8 mouse cellular contexts compared by ENCODE assay signal in genomic region chrX:7673578-7674281, GRCm38 (mm10). TPM values are rescaled to one million over a fixed set of nuclear protein-coding genes. Genes with fewer than 3 reads are reported as not detected.
DNase-seq lines count a peak whose midpoint lies in the region; ATAC-seq lines count a peak whose summit lies in the region.
"Had no signal": no experiment of that assay in that cellular context is flagged by ENCODE, and none has a peak within 500 bp of the region (broad histone marks: within the 10 kb centered on the region; RNA-seq: fewer than 3 reads in every experiment).

No protein-coding gene starts in this region.

- H3K9ac ChIP-seq in midbrain, embryonic 16.5 days (ENCODE audit: low read depth, low read length), result no peak overlapping the region
- no peak overlapping the region for H3K9ac ChIP-seq in intestine, embryonic 14.5 days (ENCODE audit: low read length)

- no peak overlapping the region; the same call in 1 of the 2 replicates for H3K4me2 ChIP-seq in midbrain, embryonic 16.5 days (ENCODE audit: low read length)
- H3K4me2 ChIP-seq in intestine, embryonic 14.5 days (ENCODE audit: low read length), result peak overlapping the region; percentile 45

- H3K27ac ChIP-seq in midbrain, embryonic 10.5 days (replicated peaks), result no peak overlapping the region
- H3K27ac ChIP-seq in midbrain, embryonic 16.5 days (ENCODE audit: low read length), result no peak overlapping the region
- H3K27ac ChIP-seq in intestine, embryonic 14.5 days (ENCODE audit: low read depth), result peak overlapping the region; percentile 67

- WGBS in midbrain, embryonic 10.5 days, result 27% methylated on average over 12 of the region's 12 CpGs
- WGBS in midbrain, embryonic 16.5 days, result 47% methylated on average over 12 of the region's 12 CpGs
- WGBS in intestine, embryonic 14.5 days, result 31% methylated on average over 12 of the region's 12 CpGs

- ATAC-seq in midbrain, embryonic 16.5 days, result no peak
- ATAC-seq in intestine, embryonic 14.5 days (replicated peaks; ENCODE audit: low FRiP score, low TSS enrichment, low read depth), result peak; percentile 29; the same call in 1 of the 2 replicates

- peaks cover 13% of the 10 kb centered on the region; the same call in 1 of the 2 replicates for H3K4me1 ChIP-seq in midbrain, embryonic 10.5 days
- H3K4me1 ChIP-seq in midbrain, embryonic 16.5 days (ENCODE audit: control insufficient read depth, insufficient read depth, low read length), result no peaks in the 10 kb centered on the region
- H3K4me1 ChIP-seq in intestine, embryonic 14.5 days (replicated peaks; ENCODE audit: control insufficient read depth, insufficient read depth, low read length), result no peaks in the 10 kb centered on the region

- peaks cover 28% of the 10 kb centered on the region for H3K27me3 ChIP-seq in midbrain, embryonic 10.5 days (ENCODE audit: low read depth, poor library complexity, severe bottlenecking)
- no peaks in the 10 kb centered on the region for H3K27me3 ChIP-seq in midbrain, embryonic 16.5 days (ENCODE audit: control insufficient read depth, insufficient read depth, low read depth, low read length)
- no peaks in the 10 kb centered on the region for H3K27me3 ChIP-seq in intestine, embryonic 14.5 days (replicated peaks; ENCODE audit: control insufficient read depth, insufficient read depth, low read length)

- H3K36me3 ChIP-seq in midbrain, embryonic 10.5 days, result peaks cover 5% of the 10 kb centered on the region; the same call in 1 of the 2 replicates
- H3K36me3 ChIP-seq in midbrain, embryonic 16.5 days (ENCODE audit: control insufficient read depth, insufficient read depth, low read length), result no peaks in the 10 kb centered on the region
- peaks cover 4% of the 10 kb centered on the region; the same call in 1 of the 2 replicates for H3K36me3 ChIP-seq in intestine, embryonic 14.5 days (ENCODE audit: control insufficient read depth, insufficient read depth, low read length)

- DNase-seq in midbrain, embryonic 10.5 days (ENCODE audit: low spot score), result no peak
- peak; percentile 45 to 49 for DNase-seq in adrenal gland, postnatal 36 days
- DNase-seq in intestine, embryonic 14.5 days (ENCODE audit: low spot score), result no peak
- DNase-seq in mesoderm, embryonic 11.5 days (ENCODE audit: low read depth, low spot score), result peak; percentile 6
- no peak for DNase-seq in ovary, postnatal 36 days (ENCODE audit: low spot score)
- no peak for DNase-seq in gastrocnemius, adult 18-20 months (ENCODE audit: low spot score)

- 0 out of 2 replicates have a peak overlapping the region, but pooled peaks have one; percentile 34 for H3K4me3 ChIP-seq in midbrain, embryonic 10.5 days
- H3K4me3 ChIP-seq in midbrain, embryonic 16.5 days (ENCODE audit: low read depth, low read length), result no peak overlapping the region
- H3K4me3 ChIP-seq in intestine, embryonic 14.5 days (ENCODE audit: low read depth, low read length), result no peak overlapping the region

- peaks cover 4% of the 10 kb centered on the region; the same call in 1 of the 2 replicates for H3K9me3 ChIP-seq in midbrain, embryonic 10.5 days (replicated peaks)
- no peaks in the 10 kb centered on the region for H3K9me3 ChIP-seq in midbrain, embryonic 16.5 days (replicated peaks; ENCODE audit: control insufficient read depth, low read length, poor library complexity, severe bottlenecking)
- no peaks in the 10 kb centered on the region for H3K9me3 ChIP-seq in intestine, embryonic 14.5 days (ENCODE audit: control insufficient read depth, low read length)

RNA-seq across cellular contexts. Expression of gene Plp2, which starts 2.5 kb away (rescaled TPM):
- 41.4 and 42.9 TPM in 2 replicates for polyA plus RNA-seq in midbrain, embryonic 10.5 days (2016; fragmentation: Nextera tagmentation; extraction: Ambion mirVana)
- 13.9 and 18.3 TPM in 2 replicates for polyA plus RNA-seq in midbrain, embryonic 16.5 days (2015; fragmentation: Nextera tagmentation; extraction: Ambion mirVana)
- total RNA-seq in adrenal gland, postnatal 36 days (2021), result 10 to 100 TPM; 73.8 to 80.2 TPM
- polyA plus RNA-seq in intestine, embryonic 14.5 days (2014; fragmentation: Nextera tagmentation; extraction: Ambion mirVana), result 238 TPM in 2 replicates
- 10 to 100 TPM; 30.3 to 35.0 TPM for total RNA-seq in gastrocnemius, adult 18-20 months (2021)

RNA-seq across cellular contexts. Expression of gene Magix, which starts 7.3 kb away (rescaled TPM):
- 0.10 TPM in 1 of 2 replicates, not detected in the other for polyA plus RNA-seq in midbrain, embryonic 10.5 days (2016; fragmentation: Nextera tagmentation; extraction: Ambion mirVana)
- 0.10 and 0.13 TPM in 2 replicates for polyA plus RNA-seq in midbrain, embryonic 16.5 days (2015; fragmentation: Nextera tagmentation; extraction: Ambion mirVana)
- under 1 TPM; 0.66 to 0.89 TPM for total RNA-seq in adrenal gland, postnatal 36 days (2021)
- 0.39 and 0.57 TPM in 2 replicates for polyA plus RNA-seq in intestine, embryonic 14.5 days (2014; fragmentation: Nextera tagmentation; extraction: Ambion mirVana)
- 10 to 100 TPM; 30.6 to 33.7 TPM for total RNA-seq in gastrocnemius, adult 18-20 months (2021)
- polyA plus RNA-seq: neural tube, embryonic 11.5 days had no signal

RNA-seq across cellular contexts. Expression of gene Prickle3, which starts 16.7 kb away (rescaled TPM):
- polyA plus RNA-seq in midbrain, embryonic 10.5 days (2016; fragmentation: Nextera tagmentation; extraction: Ambion mirVana), result 2.8 and 3.4 TPM in 2 replicates
- 1.5 and 1.9 TPM in 2 replicates for polyA plus RNA-seq in midbrain, embryonic 16.5 days (2015; fragmentation: Nextera tagmentation; extraction: Ambion mirVana)
- total RNA-seq in adrenal gland, postnatal 36 days (2021), result 10 to 100 TPM in 1 of 2 experiments, 1 to 10 TPM in 1; 7.7 to 11.9 TPM
- polyA plus RNA-seq in intestine, embryonic 14.5 days (2014; fragmentation: Nextera tagmentation; extraction: Ambion mirVana), result 6.5 and 8.2 TPM in 2 replicates
- total RNA-seq in gastrocnemius, adult 18-20 months (2021), result 10 to 100 TPM; 10.8 to 26.5 TPM

RNA-seq across cellular contexts. Expression of gene Gpkow, which starts 23.2 kb away (rescaled TPM):
- 40.2 and 44.5 TPM in 2 replicates for polyA plus RNA-seq in midbrain, embryonic 10.5 days (2016; fragmentation: Nextera tagmentation; extraction: Ambion mirVana)
- 49.0 and 49.9 TPM in 2 replicates for polyA plus RNA-seq in midbrain, embryonic 16.5 days (2015; fragmentation: Nextera tagmentation; extraction: Ambion mirVana)
- 10 to 100 TPM; 49.7 to 66.9 TPM for total RNA-seq in adrenal gland, postnatal 36 days (2021)
- polyA plus RNA-seq in intestine, embryonic 14.5 days (2014; fragmentation: Nextera tagmentation; extraction: Ambion mirVana), result 33.6 and 38.0 TPM in 2 replicates
- total RNA-seq in gastrocnemius, adult 18-20 months (2021), result 10 to 100 TPM; 14.3 to 15.0 TPM

RNA-seq across cellular contexts. Expression of gene Syp, which starts 35.5 kb away (rescaled TPM):
- 12.0 and 21.7 TPM in 2 replicates for polyA plus RNA-seq in midbrain, embryonic 10.5 days (2016; fragmentation: Nextera tagmentation; extraction: Ambion mirVana)
- 197 and 246 TPM in 2 replicates for polyA plus RNA-seq in midbrain, embryonic 16.5 days (2015; fragmentation: Nextera tagmentation; extraction: Ambion mirVana)
- 10 to 100 TPM; 32.8 to 48.6 TPM for total RNA-seq in adrenal gland, postnatal 36 days (2021)
- 3.1 and 3.9 TPM in 2 replicates for polyA plus RNA-seq in intestine, embryonic 14.5 days (2014; fragmentation: Nextera tagmentation; extraction: Ambion mirVana)
- total RNA-seq in gastrocnemius, adult 18-20 months (2021), result 1 to 10 TPM; 1.4 to 1.5 TPM

Comparison
In these comparisons a context has a peak if more than half of its experiments do, and no peak if none do; other contexts are left out.
1. DNase-seq: peak in adrenal gland, postnatal 36 days (2 of 2) and mesoderm, embryonic 11.5 days (single experiment); none in midbrain, embryonic 10.5 days (single experiment), intestine, embryonic 14.5 days (single experiment), ovary, postnatal 36 days (single experiment) and gastrocnemius, adult 18-20 months (single experiment).